Mouse (Mus musculus): ENCODE data around the gene Ces4a. TPM values are rescaled to one million over a fixed set of nuclear protein-coding genes. Genes with fewer than 3 reads are reported as not detected.

The Ces4a gene
- polyA plus RNA-seq, 1 experiment, result not detected

DNA sequence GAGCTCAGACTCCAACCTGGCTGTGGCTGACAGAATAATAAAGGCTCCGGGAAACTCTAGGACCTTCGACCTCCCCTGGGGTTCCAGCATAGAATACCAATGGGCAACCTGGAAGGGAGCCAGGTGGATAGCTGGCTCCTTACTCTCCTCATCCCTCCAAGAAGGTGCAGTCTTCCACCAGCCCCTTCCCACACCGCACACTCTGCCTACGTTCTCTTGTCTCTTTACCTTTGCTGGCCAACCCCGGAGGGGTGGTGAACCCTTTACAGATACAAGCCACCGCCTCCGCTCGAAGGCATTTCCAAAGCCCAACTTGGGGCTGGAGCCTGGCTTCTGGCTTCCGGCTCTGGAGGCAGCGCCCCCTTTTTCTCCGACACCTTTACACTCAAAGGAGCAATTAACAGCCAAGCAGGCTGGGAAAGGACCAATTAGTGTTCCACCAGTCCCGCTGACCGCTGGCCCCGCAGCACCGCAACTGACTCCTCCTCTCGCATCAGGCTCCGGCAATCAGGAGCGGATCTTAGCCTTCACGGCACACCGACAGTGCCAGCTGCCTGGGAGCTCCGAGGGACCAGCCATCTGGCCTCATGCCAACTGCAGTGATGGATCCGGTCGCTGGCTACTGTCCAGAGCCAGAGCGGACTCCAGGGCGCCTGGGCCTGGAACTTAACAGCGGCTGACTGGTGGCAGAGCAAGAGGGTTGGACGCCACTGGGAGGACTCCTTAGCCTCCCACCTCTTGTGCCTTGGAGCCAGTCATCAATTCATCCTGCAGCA lies 21.2 kb downstream of the Ces4a start:
- TF ChIP-seq POLR2A (IDR thresholded peaks at IDR 0.05; ENCODE audit: borderline replicate concordance, extremely low read depth, insufficient read depth, insufficient read length, poor library complexity, severe bottlenecking) (no peak), CTCF (IDR thresholded peaks at IDR 0.05; ENCODE audit: borderline replicate concordance, extremely low read depth, insufficient read depth, insufficient read length) (no peak)
- peak; percentile 94 for DNase-seq (ENCODE audit: low read depth)

DNA sequence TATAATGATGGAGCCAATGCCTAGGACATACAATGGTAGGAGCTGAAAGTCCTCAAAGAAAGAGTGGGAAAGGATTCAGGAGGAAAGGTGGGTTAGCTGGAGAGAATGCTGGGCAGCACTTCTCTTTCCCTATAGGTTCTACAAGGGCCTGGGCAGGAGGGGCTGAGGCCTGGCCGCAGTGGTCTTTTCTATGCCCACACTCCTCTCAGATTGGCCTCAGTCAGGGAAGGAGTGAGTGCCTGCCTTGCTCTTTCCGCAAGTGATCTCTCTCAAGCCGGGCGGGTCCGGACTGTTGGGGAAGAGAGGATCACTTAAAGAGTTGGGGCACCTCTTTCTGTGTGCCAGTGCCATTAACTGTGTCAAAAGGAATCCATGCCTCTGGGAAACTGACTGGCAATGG lies 22.7 kb downstream of the Ces4a start:
- TF ChIP-seq POLR2A (IDR thresholded peaks at IDR 0.05; ENCODE audit: borderline replicate concordance, extremely low read depth, insufficient read depth, insufficient read length, poor library complexity, severe bottlenecking) (no peak), CTCF (IDR thresholded peaks at IDR 0.05; ENCODE audit: borderline replicate concordance, extremely low read depth, insufficient read depth, insufficient read length) (no peak)
- no peak for DNase-seq (ENCODE audit: low read depth)

DNA sequence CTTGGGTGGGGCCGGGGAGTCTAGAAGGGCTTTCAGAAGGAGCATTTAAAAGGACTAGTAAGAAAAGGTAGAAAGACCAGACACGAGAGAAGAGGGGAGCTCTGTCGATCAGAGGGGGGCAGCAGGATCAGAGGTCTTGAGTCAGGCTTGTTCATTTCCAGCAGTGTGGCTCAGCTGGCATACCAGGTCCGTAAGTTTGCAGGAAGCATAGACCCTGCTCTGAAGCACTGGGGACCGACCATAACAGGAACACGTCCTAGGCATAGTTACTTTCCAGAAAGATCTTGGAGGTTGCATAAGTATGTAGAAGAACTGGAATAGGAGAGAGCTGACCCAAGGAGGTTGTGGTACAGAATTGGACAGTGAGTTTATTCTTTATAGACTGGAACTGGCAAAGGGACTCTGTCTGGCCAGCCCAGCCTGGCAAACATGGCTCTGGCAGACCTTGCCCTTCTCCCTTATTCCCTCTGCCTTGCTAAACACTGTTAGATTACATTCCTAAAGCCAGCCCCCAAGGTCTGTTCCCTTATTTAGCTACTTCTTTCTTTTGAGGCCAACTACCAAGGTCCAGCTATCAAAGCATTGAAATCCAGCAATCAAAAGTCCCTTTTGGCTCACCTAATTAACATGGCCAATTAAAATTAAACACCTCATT lies 23.6 kb downstream of the Ces4a start:
- DNase-seq (ENCODE audit: low read depth), result no peak
- TF ChIP-seq CTCF (IDR thresholded peaks at IDR 0.05; ENCODE audit: borderline replicate concordance, extremely low read depth, insufficient read depth, insufficient read length), result no peak
- TF ChIP-seq POLR2A (IDR thresholded peaks at IDR 0.05; ENCODE audit: borderline replicate concordance, extremely low read depth, insufficient read depth, insufficient read length, poor library complexity, severe bottlenecking), result no peak

DNA sequence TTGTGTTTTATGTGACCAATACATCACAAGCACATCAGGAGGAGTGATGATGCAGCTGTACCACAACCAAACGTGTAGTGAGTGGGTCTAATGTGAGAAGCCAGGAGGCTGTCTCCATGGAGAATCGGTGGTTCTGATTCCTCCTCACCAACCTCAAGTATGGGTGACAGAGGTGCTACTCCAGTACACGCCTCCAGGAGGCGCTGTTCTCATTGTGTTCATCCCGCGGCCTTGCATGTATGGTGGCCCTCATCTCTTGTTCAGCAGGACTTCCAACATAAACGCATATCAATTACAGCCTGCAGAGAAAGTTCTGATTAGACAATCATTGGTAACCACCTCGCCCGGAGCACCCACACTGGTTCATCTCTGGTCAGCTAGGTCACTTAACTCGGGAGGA lies 26.0 kb downstream of the Ces4a start:
- no peak for DNase-seq (ENCODE audit: low read depth)
- TF ChIP-seq CTCF (IDR thresholded peaks at IDR 0.05; ENCODE audit: borderline replicate concordance, extremely low read depth, insufficient read depth, insufficient read length) (peak; percentile 50), POLR2A (IDR thresholded peaks at IDR 0.05; ENCODE audit: borderline replicate concordance, extremely low read depth, insufficient read depth, insufficient read length, poor library complexity, severe bottlenecking) (no peak)

DNA sequence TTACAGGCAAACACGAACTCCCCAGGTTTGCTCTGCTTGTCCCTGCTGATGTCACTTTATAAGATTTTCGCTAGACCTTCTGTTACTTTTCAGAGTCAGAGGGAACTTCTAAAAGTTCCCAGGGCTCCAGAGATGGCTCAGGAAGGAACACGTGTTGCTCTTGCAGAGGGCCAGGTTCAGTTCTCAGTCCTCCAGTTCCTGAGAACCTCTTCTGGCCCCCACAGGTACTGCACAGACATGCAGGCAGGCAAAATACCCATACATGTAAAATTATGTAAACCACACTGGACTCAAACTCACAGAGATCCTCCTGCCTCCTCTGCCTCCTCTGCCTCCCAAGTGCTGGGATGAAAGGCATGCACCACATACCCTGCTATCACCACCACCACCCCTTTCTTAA lies 26.5 kb downstream of the Ces4a start:
- TF ChIP-seq POLR2A (IDR thresholded peaks at IDR 0.05; ENCODE audit: borderline replicate concordance, extremely low read depth, insufficient read depth, insufficient read length, poor library complexity, severe bottlenecking) (no peak), CTCF (IDR thresholded peaks at IDR 0.05; ENCODE audit: borderline replicate concordance, extremely low read depth, insufficient read depth, insufficient read length) (no peak; the same call in 1 of the 2 replicates)
- DNase-seq (ENCODE audit: low read depth), result no peak

DNA sequence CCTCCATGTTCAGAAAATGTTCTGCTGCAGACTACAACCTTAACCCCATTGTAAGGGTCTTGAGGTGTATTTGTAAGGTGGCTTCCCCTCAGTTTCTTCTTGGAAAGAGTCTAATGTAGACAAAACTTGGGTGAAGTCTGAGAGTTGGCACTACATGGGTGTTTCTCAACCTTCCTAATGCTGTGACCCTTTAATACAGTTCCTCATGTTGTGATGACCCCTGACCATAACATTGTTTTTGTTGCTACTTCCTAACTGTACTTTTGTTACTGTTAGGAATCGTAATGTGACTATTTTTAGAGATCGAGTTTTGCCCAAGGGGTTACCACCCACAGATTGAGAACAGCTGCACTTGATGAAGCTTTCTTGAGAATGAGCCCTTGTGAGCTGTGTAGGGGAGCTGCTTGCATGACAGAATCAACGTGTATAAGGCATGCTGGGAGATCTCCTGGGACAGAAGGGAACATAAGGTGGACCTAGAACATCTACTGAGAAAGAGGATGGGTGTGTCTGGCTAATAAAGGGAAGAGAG lies 29.6 kb downstream of the Ces4a start:
- no peak for DNase-seq (ENCODE audit: low read depth)
- TF ChIP-seq CTCF (IDR thresholded peaks at IDR 0.05; ENCODE audit: borderline replicate concordance, extremely low read depth, insufficient read depth, insufficient read length), result no peak
- TF ChIP-seq POLR2A (IDR thresholded peaks at IDR 0.05; ENCODE audit: borderline replicate concordance, extremely low read depth, insufficient read depth, insufficient read length, poor library complexity, severe bottlenecking), result no peak

DNA sequence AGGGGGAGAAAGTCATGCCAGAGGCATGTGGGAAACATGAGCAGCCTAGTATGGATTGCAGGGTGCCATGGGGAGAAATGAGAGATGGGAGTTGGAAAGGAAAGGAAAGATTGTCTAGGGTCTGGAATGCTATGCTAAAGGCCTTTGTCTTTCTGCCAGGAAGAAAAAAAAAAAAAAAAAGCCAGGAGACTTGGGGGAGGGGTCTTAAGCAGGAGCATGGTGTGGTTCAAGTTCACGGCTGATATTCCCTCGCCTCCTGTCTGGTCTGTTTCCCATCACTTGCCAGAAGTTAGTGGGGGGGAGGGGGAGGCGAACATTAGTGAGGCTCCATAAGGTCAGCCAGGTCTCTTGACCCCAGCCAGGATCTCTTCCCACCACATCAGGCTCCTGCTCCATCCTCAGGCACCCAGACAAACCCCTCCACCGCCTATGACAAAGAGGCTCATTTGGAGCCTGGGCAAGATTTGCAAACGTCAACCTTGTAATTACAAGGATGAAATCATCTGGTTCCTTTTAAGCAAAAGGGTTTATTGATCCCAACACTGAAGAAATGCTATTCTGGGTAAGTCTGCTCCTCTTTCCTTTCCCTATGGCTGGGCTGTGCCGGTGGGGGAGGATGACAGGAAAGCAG lies 32.8 kb downstream of the Ces4a start:
- no peak for DNase-seq (ENCODE audit: low read depth)
- TF ChIP-seq POLR2A (IDR thresholded peaks at IDR 0.05; ENCODE audit: borderline replicate concordance, extremely low read depth, insufficient read depth, insufficient read length, poor library complexity, severe bottlenecking) (no peak), CTCF (IDR thresholded peaks at IDR 0.05; ENCODE audit: borderline replicate concordance, extremely low read depth, insufficient read depth, insufficient read length) (no peak)

DNA sequence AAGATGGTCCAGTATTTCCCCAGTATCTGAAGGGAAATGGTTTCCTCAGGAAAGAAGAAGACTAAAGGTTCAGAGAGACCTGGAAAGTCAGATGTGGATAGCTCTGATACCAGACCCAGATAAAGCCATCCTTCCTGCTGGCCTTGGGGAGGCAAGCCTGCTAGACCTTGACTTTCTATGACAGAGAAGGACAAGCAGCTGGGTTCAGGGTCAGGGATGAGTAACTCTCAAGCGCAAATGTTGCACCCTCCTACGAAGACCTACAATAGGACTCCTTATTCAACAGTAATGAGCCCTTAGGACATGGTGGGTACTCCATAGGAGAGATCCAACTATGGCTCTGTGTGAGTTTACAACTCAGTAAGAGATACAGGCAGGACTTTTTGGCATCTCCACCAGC lies 33.6 kb downstream of the Ces4a start:
- DNase-seq (ENCODE audit: low read depth), result no peak
- TF ChIP-seq POLR2A (IDR thresholded peaks at IDR 0.05; ENCODE audit: borderline replicate concordance, extremely low read depth, insufficient read depth, insufficient read length, poor library complexity, severe bottlenecking), result no peak
- TF ChIP-seq CTCF (IDR thresholded peaks at IDR 0.05; ENCODE audit: borderline replicate concordance, extremely low read depth, insufficient read depth, insufficient read length), result no peak

DNA sequence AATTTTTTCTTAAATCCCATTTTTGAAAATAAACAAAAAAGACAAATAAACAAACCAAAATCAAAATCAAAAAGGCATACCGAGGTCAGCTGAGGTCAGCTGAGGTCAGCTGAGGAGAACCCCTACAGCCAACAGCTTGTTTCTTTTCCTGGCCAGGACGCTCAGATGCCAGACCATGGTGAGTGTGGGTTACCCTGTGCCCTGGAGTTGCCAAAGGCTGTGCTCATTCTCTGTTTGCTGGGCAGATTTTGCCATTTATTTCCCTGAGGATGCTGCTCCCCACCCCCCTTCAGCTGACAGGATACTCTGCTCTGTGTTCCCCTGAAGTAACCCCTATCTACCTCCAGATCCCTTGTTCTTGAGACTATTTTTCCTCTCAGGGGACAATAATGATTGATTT lies 35.5 kb downstream of the Ces4a start:
- TF ChIP-seq CTCF (IDR thresholded peaks at IDR 0.05; ENCODE audit: borderline replicate concordance, extremely low read depth, insufficient read depth, insufficient read length) (no peak), POLR2A (IDR thresholded peaks at IDR 0.05; ENCODE audit: borderline replicate concordance, extremely low read depth, insufficient read depth, insufficient read length, poor library complexity, severe bottlenecking) (no peak)

DNA sequence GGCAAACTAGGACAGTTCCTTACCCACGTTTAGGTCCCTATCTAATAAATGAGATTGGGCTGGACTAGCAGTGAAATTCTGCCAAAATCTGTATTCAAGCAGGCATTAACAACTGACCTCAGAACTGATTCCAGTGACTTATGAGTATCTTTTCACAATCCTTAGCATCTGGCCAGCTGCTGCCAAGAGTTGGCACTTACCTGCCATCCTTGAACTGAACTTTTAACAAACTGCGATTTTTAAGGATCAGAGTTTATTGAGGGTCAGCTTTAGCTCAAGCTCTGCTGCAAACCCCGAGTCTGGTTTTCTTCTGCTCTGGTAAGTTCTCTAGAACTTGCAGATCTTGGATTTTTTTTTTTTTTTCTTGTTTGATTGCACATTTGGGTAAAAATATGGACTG lies 38.0 kb downstream of the Ces4a start:
- no peak for DNase-seq (ENCODE audit: low read depth)
- TF ChIP-seq POLR2A (IDR thresholded peaks at IDR 0.05; ENCODE audit: borderline replicate concordance, extremely low read depth, insufficient read depth, insufficient read length, poor library complexity, severe bottlenecking) (no peak), CTCF (IDR thresholded peaks at IDR 0.05; ENCODE audit: borderline replicate concordance, extremely low read depth, insufficient read depth, insufficient read length) (no peak)

More for the DNA sequence above, 35.5 kb downstream of the Ces4a start:
- no peak for DNase-seq (ENCODE audit: low read depth)

DNA sequence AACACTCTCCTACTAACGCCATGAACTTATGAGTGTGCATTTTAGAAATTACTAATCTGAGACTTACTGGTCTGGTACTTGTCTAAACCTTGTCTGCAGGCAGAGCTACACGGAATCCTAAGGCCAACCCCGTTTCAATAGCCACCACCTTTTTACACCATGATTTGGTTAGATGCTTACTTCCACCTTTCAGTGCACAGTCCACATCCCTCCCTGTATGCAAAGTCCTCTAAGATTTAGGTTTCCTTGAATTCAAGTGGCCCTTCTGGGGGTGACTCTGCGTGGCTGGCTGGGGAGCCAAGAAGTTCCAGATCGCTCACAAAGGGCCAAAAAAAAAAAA lies 38.4 kb downstream of the Ces4a start:
- DNase-seq (ENCODE audit: low read depth), result no peak
- TF ChIP-seq POLR2A (IDR thresholded peaks at IDR 0.05; ENCODE audit: borderline replicate concordance, extremely low read depth, insufficient read depth, insufficient read length, poor library complexity, severe bottlenecking), result no peak
- no peak for TF ChIP-seq CTCF (IDR thresholded peaks at IDR 0.05; ENCODE audit: borderline replicate concordance, extremely low read depth, insufficient read depth, insufficient read length)
